Mouse (Mus musculus) liver, embryonic 16.5 days (tissue): ENCODE results near the gene 2810408A11Rik. TPM values are rescaled to one million over a fixed set of nuclear protein-coding genes. Genes with fewer than 3 reads are reported as not detected.
A peak's percentile ranks its signal among the peaks of the same experiment; 100 is the strongest.

Source experiments
- ATAC-seq: fragments of 200-750 bp; cut with Nextera tagmentation; 2 replicates; pipeline ENCODE4 v1.8.0; 2017; ENCODE audit warnings: low read depth, mild to moderate bottlenecking, moderate number of reproducible peaks, moderate library complexity
- H3K27ac ChIP-seq: fragments of 300-500 bp; sonication (generic); 2 replicates; pipeline ENCODE4 v1.5.1; 2014; ENCODE audit warnings: mild to moderate bottlenecking, low read length
- H3K27me3 ChIP-seq: fragments of 300-500 bp; sonication (generic); 2 replicates; pipeline ENCODE4 v1.6.1; 2014; ENCODE audit warnings: low read depth, low read length, mixed read lengths; ENCODE audit not compliant: control insufficient read depth, insufficient read depth
- H3K36me3 ChIP-seq: fragments of 300-500 bp; sonication (generic); 2 replicates; pipeline ENCODE4 v1.6.1; 2014; ENCODE audit warnings: mild to moderate bottlenecking; ENCODE audit not compliant: control insufficient read depth, insufficient read depth
- H3K4me1 ChIP-seq: fragments of 300-500 bp; sonication (generic); 2 replicates; pipeline ENCODE4 v1.6.1; 2014; ENCODE audit warnings: low read depth, low read length, mixed read lengths; ENCODE audit not compliant: control insufficient read depth
- H3K4me2 ChIP-seq: fragments of 300-500 bp; sonication (generic); 2 replicates; pipeline ENCODE4 v1.6.1; 2014; ENCODE audit warnings: low read depth, low read length, mixed read lengths
- H3K4me3 ChIP-seq: fragments of 300-500 bp; sonication (generic); 2 replicates; pipeline ENCODE4 v1.5.1; 2014; ENCODE audit warnings: low read depth, mild to moderate bottlenecking, low read length
- H3K9ac ChIP-seq: fragments of 300-500 bp; sonication (generic); 2 replicates; pipeline ENCODE4 v1.6.1; 2014; ENCODE audit warnings: low read depth, low read length
- H3K9me3 ChIP-seq: fragments of 300-500 bp; sonication (generic); replicated peaks from 2 replicates; pipeline ENCODE4 v1.6.1; 2016; ENCODE audit warnings: low read length; ENCODE audit not compliant: control insufficient read depth
- WGBS: fragments of 180-500 bp; shearing (Covaris S2); extraction: QIAGEN DNeasy Blood & Tissue Kit; methylation state at CpG from one replicate; pipeline ENCODE4 v1.1.7; 2014; ENCODE audit not compliant: insufficient replicate concordance; 5-methylcytosine and 5-hydroxymethylcytosine counted together
- polyA plus RNA-seq: library from polyadenylated mRNA; unstranded; fragments of >200 nt; fragmentation: Nextera tagmentation; extraction: Ambion mirVana; gene quantifications from 2 replicates; pipeline ENCODE4 v1.2.1, GENCODE M21; 2015

Gene 2810408A11Rik
- polyA plus RNA-seq, 1 experiment from 2014 or later: 0.46 TPM

DNA sequence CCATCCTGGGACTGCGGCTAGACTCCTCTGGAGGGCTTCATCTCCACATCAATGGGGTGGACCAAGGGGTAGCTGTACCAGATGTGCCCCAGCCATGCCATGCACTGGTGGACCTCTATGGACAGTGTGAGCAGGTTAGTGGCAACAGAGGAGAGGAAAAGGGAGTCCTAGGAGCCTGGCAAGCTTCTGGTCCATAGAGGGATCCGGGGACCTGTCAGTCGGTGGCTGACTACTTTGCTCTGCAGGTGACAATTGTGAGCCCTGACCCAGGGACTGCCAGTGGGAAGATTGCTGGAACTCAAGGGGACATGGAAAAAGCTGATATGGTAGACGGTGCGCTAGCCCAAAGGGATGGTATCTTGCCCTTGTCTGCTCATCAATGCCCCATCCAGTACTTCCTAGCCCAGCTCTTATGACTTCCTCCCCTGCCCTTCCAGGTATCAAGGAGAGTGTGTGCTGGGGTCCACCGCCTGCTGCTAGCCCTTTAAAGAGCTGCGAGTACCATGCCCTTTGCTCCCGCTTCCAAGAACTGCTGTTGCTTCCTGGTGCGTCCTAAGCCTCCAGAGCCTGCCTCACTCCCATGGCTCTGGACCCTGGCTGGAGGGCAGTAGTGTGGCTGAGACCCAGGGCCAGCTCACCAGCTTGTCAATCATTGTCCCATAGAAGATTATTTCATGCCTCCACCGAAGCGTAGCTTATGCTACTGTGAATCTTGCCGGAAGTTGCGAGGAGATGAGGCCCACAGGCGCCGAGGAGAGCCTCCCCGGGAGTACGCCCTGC is 10.2 kb upstream of the 2810408A11Rik start:
- H3K27me3 ChIP-seq: no peaks in the 10 kb centered on the region
- no peak overlapping the region for H3K4me2 ChIP-seq
- no peak overlapping the region for H3K27ac ChIP-seq
- H3K4me1 ChIP-seq: peaks cover 17% of the 10 kb centered on the region
- no peak for ATAC-seq
- H3K9me3 ChIP-seq: no peaks in the 10 kb centered on the region
- H3K4me3 ChIP-seq: no peak overlapping the region
- WGBS: 82% methylated on average over 17 of the region's 17 CpGs
- H3K36me3 ChIP-seq: peaks cover 66% of the 10 kb centered on the region
- H3K9ac ChIP-seq: no peak overlapping the region

DNA sequence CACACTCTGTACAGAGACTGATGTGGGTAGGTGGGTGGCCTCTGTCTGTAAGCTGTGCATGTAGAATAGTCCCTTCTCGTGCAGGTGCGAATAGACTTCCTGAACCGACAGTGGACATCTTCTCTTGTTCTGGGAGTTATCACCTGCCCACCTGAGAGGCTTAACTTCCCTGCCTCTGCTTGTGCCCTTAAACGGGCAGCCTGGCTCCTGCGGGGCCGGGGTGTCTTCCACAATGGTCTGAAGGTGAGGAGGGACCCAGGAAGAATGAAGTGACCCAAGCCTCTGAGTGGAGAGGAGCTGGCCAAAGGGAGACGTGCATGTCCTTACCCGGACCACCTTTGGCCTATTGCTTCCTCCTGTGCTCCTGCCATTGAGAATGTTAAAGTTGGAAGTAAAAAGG is 9.4 kb upstream of the 2810408A11Rik start:
- H3K36me3 ChIP-seq: peaks cover 66% of the 10 kb centered on the region
- H3K9me3 ChIP-seq: no peaks in the 10 kb centered on the region
- H3K4me1 ChIP-seq: peaks cover 9% of the 10 kb centered on the region
- 84% methylated on average over 8 of the region's 8 CpGs for WGBS
- no peak overlapping the region for H3K4me3 ChIP-seq
- H3K9ac ChIP-seq: no peak overlapping the region
- ATAC-seq: no peak
- no peak overlapping the region for H3K4me2 ChIP-seq
- no peak overlapping the region for H3K27ac ChIP-seq
- no peaks in the 10 kb centered on the region for H3K27me3 ChIP-seq

DNA sequence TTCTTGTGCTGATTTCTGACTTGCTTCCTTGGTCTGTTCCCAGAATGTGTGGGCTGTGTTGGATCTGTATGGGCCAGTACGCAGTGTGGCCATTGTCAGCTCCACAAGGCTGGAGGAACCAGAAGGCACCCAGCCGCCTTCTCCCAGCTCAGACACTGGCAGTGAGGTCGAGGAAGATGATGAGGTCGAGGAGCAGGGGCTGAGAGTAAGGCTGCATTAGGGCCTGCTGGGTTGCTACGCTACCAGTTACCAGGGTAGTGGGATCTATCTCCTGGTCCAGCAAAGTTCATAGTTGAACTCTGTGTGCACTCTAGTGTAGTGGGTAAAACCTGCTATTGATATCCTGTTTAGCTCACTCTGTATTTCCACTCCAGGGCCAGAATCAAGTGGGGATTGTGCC is 8.4 kb upstream of the 2810408A11Rik start:
- Histone ChIP-seq H3K9me3 (no peaks in the 10 kb centered on the region), H3K36me3 (peaks cover 69% of the 10 kb centered on the region), H3K27me3 (no peaks in the 10 kb centered on the region), H3K9ac (no peak overlapping the region), H3K4me1 (peaks cover 6% of the 10 kb centered on the region), H3K4me2 (no peak overlapping the region), H3K4me3 (no peak overlapping the region), H3K27ac (no peak overlapping the region)
- no peak for ATAC-seq
- WGBS: 81% methylated on average over 5 of the region's 5 CpGs

DNA sequence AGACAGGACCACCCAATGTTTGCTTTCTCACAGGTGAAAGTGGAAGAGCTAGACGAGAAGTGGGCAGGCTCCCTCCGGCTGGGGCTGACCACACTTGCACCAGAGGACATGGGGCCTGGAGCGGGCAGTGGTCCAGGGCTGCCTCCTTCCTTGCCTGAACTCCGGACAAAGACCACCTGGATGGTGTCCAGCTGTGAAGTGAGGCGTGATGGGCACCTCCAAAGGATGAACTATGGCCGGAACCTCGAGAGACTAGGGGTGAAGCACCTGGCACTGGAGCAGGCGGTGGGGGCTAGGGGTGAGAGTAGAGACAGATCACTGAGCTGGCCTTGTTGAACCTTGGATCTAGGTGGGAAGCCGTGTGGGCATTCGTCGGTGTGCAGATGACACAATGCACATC is 7.9 kb upstream of the 2810408A11Rik start:
- H3K9me3 ChIP-seq: no peaks in the 10 kb centered on the region
- H3K27ac ChIP-seq: no peak overlapping the region
- H3K9ac ChIP-seq: no peak overlapping the region
- no peak for ATAC-seq
- H3K4me3 ChIP-seq: no peak overlapping the region
- H3K4me1 ChIP-seq: peaks cover 6% of the 10 kb centered on the region
- H3K36me3 ChIP-seq: peaks cover 73% of the 10 kb centered on the region
- H3K4me2 ChIP-seq: no peak overlapping the region
- 85% methylated on average over 11 of the region's 11 CpGs for WGBS
- H3K27me3 ChIP-seq: no peaks in the 10 kb centered on the region

DNA sequence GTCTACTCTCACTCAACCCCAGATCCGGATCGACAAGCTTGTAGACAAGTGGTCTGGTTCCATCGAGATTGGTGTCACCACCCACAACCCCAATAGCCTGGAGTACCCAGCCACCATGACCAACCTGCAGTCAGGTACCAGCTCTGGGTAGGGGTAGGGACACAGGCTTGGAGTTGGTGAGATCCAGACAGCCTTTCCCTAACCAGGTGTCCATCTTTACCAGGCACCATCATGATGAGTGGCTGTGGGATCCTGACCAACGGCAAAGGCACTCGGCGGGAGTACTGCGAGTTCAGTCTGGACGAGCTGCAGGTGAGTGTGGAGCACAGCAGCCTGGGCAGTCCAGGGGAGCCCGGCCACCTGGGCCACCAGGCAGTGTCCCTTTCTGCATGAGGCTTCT is 3.5 kb upstream of the 2810408A11Rik start:
- H3K27ac ChIP-seq: no peak overlapping the region
- WGBS: 88% methylated on average over 9 of the region's 9 CpGs
- no peak overlapping the region for H3K4me3 ChIP-seq
- H3K9ac ChIP-seq: no peak overlapping the region
- no peak for ATAC-seq
- no peaks in the 10 kb centered on the region for H3K9me3 ChIP-seq
- H3K36me3 ChIP-seq: peaks cover 49% of the 10 kb centered on the region
- peaks cover 25% of the 10 kb centered on the region for H3K4me1 ChIP-seq
- H3K4me2 ChIP-seq: no peak overlapping the region
- H3K27me3 ChIP-seq: 0 out of 2 replicates have a peak, but pooled peaks cover 2% of the 10 kb centered on the region

DNA sequence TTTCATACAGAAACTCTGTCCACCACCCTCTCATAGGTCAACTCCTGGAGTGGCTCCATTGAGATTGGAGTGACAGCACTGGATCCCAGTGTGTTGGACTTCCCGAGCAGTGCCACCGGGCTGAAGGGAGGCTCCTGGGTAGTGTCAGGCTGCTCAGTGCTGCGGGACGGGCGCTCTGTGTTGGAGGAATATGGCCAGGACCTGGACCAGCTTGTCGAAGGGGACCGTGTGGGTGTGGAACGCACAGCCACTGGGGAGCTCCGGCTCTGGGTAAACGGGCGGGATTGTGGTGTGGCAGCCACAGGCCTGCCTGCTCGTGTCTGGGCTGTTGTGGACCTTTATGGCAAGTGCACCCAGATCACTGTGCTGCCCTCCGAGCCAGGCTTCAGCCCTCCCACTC is 2.2 kb upstream of the 2810408A11Rik start:
- 77% methylated on average over 13 of the region's 13 CpGs for WGBS
- Histone ChIP-seq H3K36me3 (peaks cover 35% of the 10 kb centered on the region), H3K27me3 (0 out of 2 replicates have a peak, but pooled peaks cover 3% of the 10 kb centered on the region), H3K4me3 (peak overlapping the region; percentile 88), H3K4me2 (peak overlapping the region; percentile 98; the same call in 1 of the 2 replicates), H3K4me1 (peaks cover 25% of the 10 kb centered on the region), H3K9ac (no peak overlapping the region), H3K27ac (peak overlapping the region; percentile 1; the same call in 1 of the 2 replicates), H3K9me3 (no peaks in the 10 kb centered on the region)
- no peak for ATAC-seq

DNA sequence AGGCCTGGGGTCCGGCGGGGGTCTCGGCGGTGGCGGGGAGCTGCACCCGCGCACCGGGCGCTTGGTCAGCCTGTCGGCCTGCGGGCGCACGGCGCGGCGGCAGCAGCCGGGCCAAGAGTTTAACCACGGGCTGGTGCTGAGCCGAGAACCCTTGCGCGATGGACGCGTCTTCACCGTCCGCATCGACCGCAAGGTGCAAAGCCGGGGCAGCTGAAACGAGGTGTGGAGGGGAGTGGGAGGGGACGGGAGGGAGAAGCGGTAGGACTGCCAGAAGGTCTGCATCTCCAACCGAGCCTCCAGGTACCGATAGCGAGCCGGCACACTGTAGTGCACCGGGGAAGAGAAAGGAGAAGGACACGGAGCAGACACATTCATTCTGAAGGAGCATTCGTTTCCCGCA is 1.2 kb upstream of the 2810408A11Rik start:
- Histone ChIP-seq H3K9me3 (no peaks in the 10 kb centered on the region), H3K27ac (peak overlapping the region; percentile 98), H3K4me2 (peak overlapping the region; percentile 98), H3K36me3 (peaks cover 26% of the 10 kb centered on the region), H3K4me1 (peaks cover 25% of the 10 kb centered on the region), H3K4me3 (peak overlapping the region; percentile 88), H3K9ac (peak overlapping the region; percentile 91), H3K27me3 (0 out of 2 replicates have a peak, but pooled peaks cover 3% of the 10 kb centered on the region)
- under 1% methylated on average over 39 of the region's 39 CpGs for WGBS
- peak; percentile 3 for ATAC-seq

DNA sequence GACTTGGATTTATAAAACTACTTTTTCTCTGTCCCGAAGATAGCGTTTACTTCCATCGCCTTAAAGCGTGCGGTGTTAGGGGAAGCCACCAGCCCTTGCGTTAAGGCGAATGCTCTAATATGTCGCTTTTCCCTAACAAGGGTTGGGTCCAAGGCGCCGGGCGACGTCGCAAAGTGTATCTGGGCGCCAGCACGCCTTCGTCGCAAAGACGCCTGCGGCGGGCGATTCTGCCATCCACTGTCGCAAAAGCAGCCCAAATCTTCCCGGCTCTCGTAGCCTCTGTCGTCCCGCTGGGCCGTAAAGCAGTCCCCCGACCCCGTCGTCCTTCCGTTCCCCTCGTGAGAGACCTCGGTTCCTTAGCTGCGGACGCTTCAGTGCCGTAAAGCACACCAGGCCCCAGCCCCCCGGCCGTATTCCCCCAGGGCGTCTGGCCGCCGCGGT is 639 bp upstream of the 2810408A11Rik start:
- 0% methylated on average over 41 of the region's 42 CpGs for WGBS
- Histone ChIP-seq H3K4me3 (peak overlapping the region; percentile 88), H3K27me3 (0 out of 2 replicates have a peak, but pooled peaks cover 3% of the 10 kb centered on the region), H3K27ac (peak overlapping the region; percentile 98), H3K9ac (peak overlapping the region; percentile 91), H3K4me1 (peaks cover 25% of the 10 kb centered on the region), H3K4me2 (peak overlapping the region; percentile 98), H3K9me3 (no peaks in the 10 kb centered on the region), H3K36me3 (peaks cover 21% of the 10 kb centered on the region)
- ATAC-seq: peak; percentile 65

DNA sequence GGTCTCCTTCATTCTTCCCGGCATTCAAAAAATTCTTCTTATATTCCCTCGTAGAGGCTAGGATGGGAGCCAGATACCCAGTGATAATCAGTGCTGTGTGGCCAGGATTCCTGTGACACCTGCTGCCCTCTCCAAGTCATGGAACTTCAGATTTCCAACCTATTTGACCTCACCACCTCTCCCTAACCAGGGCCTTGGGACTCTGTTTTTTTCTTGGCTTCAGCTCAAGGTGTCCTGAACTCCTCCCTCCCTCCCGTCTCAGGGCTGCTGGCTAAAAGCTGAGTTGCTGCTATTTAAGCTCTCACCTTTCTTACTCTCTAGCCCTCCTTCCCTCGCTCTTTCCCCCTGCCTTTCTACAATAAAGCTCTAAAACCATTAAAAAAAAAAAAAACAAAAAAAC is 917 bp downstream of the 2810408A11Rik start:
- H3K4me1 ChIP-seq: peaks cover 34% of the 10 kb centered on the region
- peak overlapping the region; percentile 98 for H3K4me2 ChIP-seq
- no peak overlapping the region; the same call in 1 of the 2 replicates for H3K4me3 ChIP-seq
- peaks cover 10% of the 10 kb centered on the region for H3K36me3 ChIP-seq
- H3K27me3 ChIP-seq: 0 out of 2 replicates have a peak, but pooled peaks cover 3% of the 10 kb centered on the region
- ATAC-seq: no peak
- H3K9ac ChIP-seq: 0 out of 2 replicates have a peak overlapping the region, but pooled peaks have one; percentile 19
- no peak overlapping the region for H3K27ac ChIP-seq
- no peaks in the 10 kb centered on the region for H3K9me3 ChIP-seq
- WGBS: 41% methylated on average over 4 of the region's 4 CpGs
